ENCODE assay signal across 12 mouse cellular contexts in genomic region chr4:130266601-130267000, GRCm38 (mm10). TPM values are rescaled to one million over a fixed set of nuclear protein-coding genes. Genes with fewer than 3 reads are reported as not detected.
DNase-seq lines count a peak whose midpoint lies in the region; ATAC-seq and TF ChIP-seq lines count a peak whose summit lies in the region.
"Had no signal": no experiment of that assay in that cellular context is flagged by ENCODE, and none has a peak within 500 bp of the region (broad histone marks: within the 10 kb centered on the region; RNA-seq: fewer than 3 reads in every experiment).

No protein-coding gene starts in this region.

- no peak for TF ChIP-seq CTCF in kidney, postnatal 0 days (IDR thresholded peaks at IDR 0.05; ENCODE audit: low read depth)

- H3K4me2 ChIP-seq in kidney, postnatal 0 days (ENCODE audit: low read length), result peak overlapping the region; percentile 21; the same call in 1 of the 2 replicates
- H3K4me2 ChIP-seq in liver, embryonic 13.5 days, result peak overlapping the region; percentile 21; the same call in 1 of the 2 replicates
- peak overlapping the region; percentile 25 for H3K4me2 ChIP-seq in stomach, embryonic 14.5 days (replicated peaks; ENCODE audit: low read depth, low read length)

- no peak overlapping the region for H3K9ac ChIP-seq in kidney, postnatal 0 days (ENCODE audit: low read depth, low read length)
- H3K9ac ChIP-seq in liver, embryonic 13.5 days, result no peak overlapping the region
- H3K9ac ChIP-seq in stomach, embryonic 14.5 days (replicated peaks; ENCODE audit: low read depth, low read length), result no peak overlapping the region

- H3K4me1 ChIP-seq in kidney, postnatal 0 days (replicated peaks; ENCODE audit: insufficient read depth, low read length), result peaks cover 3% of the 10 kb centered on the region; the same call in 1 of the 2 replicates
- peaks cover 30% of the 10 kb centered on the region for H3K4me1 ChIP-seq in liver, embryonic 13.5 days (replicated peaks)
- peaks cover 10% of the 10 kb centered on the region for H3K4me1 ChIP-seq in stomach, embryonic 14.5 days (ENCODE audit: control insufficient read depth, insufficient read depth, low read length)

- ATAC-seq in kidney, postnatal 0 days (replicated peaks; ENCODE audit: low FRiP score, low read depth), result no peak
- ATAC-seq in liver, embryonic 13.5 days (ENCODE audit: low read depth), result no peak
- ATAC-seq in stomach, embryonic 14.5 days (ENCODE audit: insufficient number of reproducible peaks, insufficient read depth, low FRiP score, low read depth), result no peak
- ATAC-seq: inflammation-experienced regulatory T-cells, adult 6 months had no signal

- no peak overlapping the region for H3K4me3 ChIP-seq in kidney, postnatal 0 days (replicated peaks; ENCODE audit: low read depth, low read length)
- no peak overlapping the region for H3K4me3 ChIP-seq in liver, embryonic 13.5 days (replicated peaks)
- H3K4me3 ChIP-seq in stomach, embryonic 14.5 days (ENCODE audit: low read depth, low read length), result no peak overlapping the region
- H3K4me3 ChIP-seq: heart, adult 2 months had no signal

- H3K9me3 ChIP-seq in kidney, postnatal 0 days (replicated peaks; ENCODE audit: low read length), result no peaks in the 10 kb centered on the region
- H3K9me3 ChIP-seq in liver, embryonic 13.5 days (replicated peaks), result no peaks in the 10 kb centered on the region
- no peaks in the 10 kb centered on the region for H3K9me3 ChIP-seq in stomach, embryonic 14.5 days (ENCODE audit: control insufficient read depth, low read depth, low read length)

- H3K36me3 ChIP-seq in kidney, postnatal 0 days (ENCODE audit: insufficient read depth, low read length), result no peaks in the 10 kb centered on the region
- no peaks in the 10 kb centered on the region for H3K36me3 ChIP-seq in liver, embryonic 13.5 days
- H3K36me3 ChIP-seq in stomach, embryonic 14.5 days (ENCODE audit: control insufficient read depth, insufficient read depth, low read length), result no peaks in the 10 kb centered on the region

- intact Hi-C loops in heart, postnatal 25 days (cut with DNase I), result no loop called here

- H3K27ac ChIP-seq in kidney, postnatal 0 days, result peak overlapping the region; percentile 36; the same call in 1 of the 2 replicates
- H3K27ac ChIP-seq in liver, embryonic 13.5 days, result no peak overlapping the region
- H3K27ac ChIP-seq in stomach, embryonic 14.5 days (ENCODE audit: low read length), result no peak overlapping the region
- H3K27ac ChIP-seq: heart, adult 2 months had no signal

- no peak for DNase-seq in kidney, postnatal 0 days (ENCODE audit: low spot score)
- DNase-seq in kidney, adult 11 months, result no peak
- peak; percentile 26 for DNase-seq in embryo, embryonic 11 days
- no peak for DNase-seq in liver, embryonic 13.5 days
- no peak for DNase-seq in adrenal gland, postnatal 10 days
- DNase-seq in right cerebral cortex, postnatal 4 days, result no peak
- DNase-seq in heart, postnatal 25 days (ENCODE audit: low spot score), result no peak
- DNase-seq: adrenal gland, postnatal 36 days; heart, adult 2 months had no signal

- H3K27me3 ChIP-seq in kidney, postnatal 0 days (ENCODE audit: insufficient read depth, low read length), result no peaks in the 10 kb centered on the region
- peaks cover 48% of the 10 kb centered on the region for H3K27me3 ChIP-seq in liver, embryonic 13.5 days
- no peaks in the 10 kb centered on the region for H3K27me3 ChIP-seq in stomach, embryonic 14.5 days (ENCODE audit: control insufficient read depth, insufficient read depth, low read length)

- WGBS in kidney, postnatal 0 days, result 50% methylated on average over 9 of the region's 9 CpGs
- WGBS in liver, embryonic 13.5 days (ENCODE audit: insufficient replicate concordance), result 65% methylated on average over 9 of the region's 9 CpGs
- WGBS in stomach, embryonic 14.5 days, result 40% methylated on average over 9 of the region's 9 CpGs

RNA-seq across cellular contexts. Expression of gene Serinc2, which starts 12.4 kb away (rescaled TPM):
- polyA plus RNA-seq in kidney, postnatal 0 days (2015; fragmentation: Nextera tagmentation; extraction: Ambion mirVana), result 52.6 and 58.0 TPM in 2 replicates
- 0.99 and 1.6 TPM in 2 replicates for polyA plus RNA-seq in liver, embryonic 13.5 days (2015; fragmentation: Nextera tagmentation; extraction: Ambion mirVana)
- 39.9 and 40.7 TPM in 2 replicates for polyA plus RNA-seq in stomach, embryonic 14.5 days (2014; fragmentation: Nextera tagmentation; extraction: Ambion mirVana)
- total RNA-seq in adrenal gland, postnatal 10 days (2021), result 1 to 10 TPM; 2.9 to 5.1 TPM
- total RNA-seq in heart, postnatal 25 days (2021), result 1 to 10 TPM; 2.2 to 3.0 TPM

RNA-seq across cellular contexts. Expression of gene Fabp3, which starts 41.8 kb away (rescaled TPM):
- 542 and 545 TPM in 2 replicates for polyA plus RNA-seq in kidney, postnatal 0 days (2015; fragmentation: Nextera tagmentation; extraction: Ambion mirVana)
- polyA plus RNA-seq in liver, embryonic 13.5 days (2015; fragmentation: Nextera tagmentation; extraction: Ambion mirVana), result 1.5 and 2.8 TPM in 2 replicates
- 5.1 and 5.6 TPM in 2 replicates for polyA plus RNA-seq in stomach, embryonic 14.5 days (2014; fragmentation: Nextera tagmentation; extraction: Ambion mirVana)
- 100 to 1,000 TPM; 110 to 422 TPM for total RNA-seq in adrenal gland, postnatal 10 days (2021)
- total RNA-seq in heart, postnatal 25 days (2021), result 1,000 to 10,000 TPM; 5,192 to 5,215 TPM

RNA-seq across cellular contexts. Expression of gene Gm10570, which starts 41.9 kb away (rescaled TPM):
- 0.69 and 1.2 TPM in 2 replicates for polyA plus RNA-seq in kidney, postnatal 0 days (2015; fragmentation: Nextera tagmentation; extraction: Ambion mirVana)
- not detected in 2 replicates for polyA plus RNA-seq in liver, embryonic 13.5 days (2015; fragmentation: Nextera tagmentation; extraction: Ambion mirVana)
- not detected in 2 replicates for polyA plus RNA-seq in stomach, embryonic 14.5 days (2014; fragmentation: Nextera tagmentation; extraction: Ambion mirVana)
- 1 to 10 TPM in 1 of 2 experiments, not detected in 1; 1.3 TPM for total RNA-seq in adrenal gland, postnatal 10 days (2021)
- total RNA-seq in heart, postnatal 25 days (2021), result under 1 TPM in 1 of 2 experiments, not detected in 1; 0.75 TPM
- total RNA-seq: adrenal gland, postnatal 36 days; heart, adult 2 months had no signal
- polyA plus RNA-seq: inflammation-experienced regulatory T-cells, adult 6 months had no signal

RNA-seq across cellular contexts. Expression of gene Gm853, which starts 44.4 kb away (rescaled TPM):
- 14.3 and 15.9 TPM in 2 replicates for polyA plus RNA-seq in kidney, postnatal 0 days (2015; fragmentation: Nextera tagmentation; extraction: Ambion mirVana)
- polyA plus RNA-seq in liver, embryonic 13.5 days (2015; fragmentation: Nextera tagmentation; extraction: Ambion mirVana), result not detected in 2 replicates
- not detected in 2 replicates for polyA plus RNA-seq in stomach, embryonic 14.5 days (2014; fragmentation: Nextera tagmentation; extraction: Ambion mirVana)
- total RNA-seq in adrenal gland, postnatal 10 days (2021), result not detected
- not detected for total RNA-seq in heart, postnatal 25 days (2021)
- total RNA-seq: adrenal gland, postnatal 36 days; heart, adult 2 months had no signal
- polyA plus RNA-seq: heart, adult 2 months; inflammation-experienced regulatory T-cells, adult 6 months; neural tube, embryonic 14.5 days had no signal

Comparison
In these comparisons a context has a peak if more than half of its experiments do, and no peak if none do; other contexts are left out.
1. RNA of gene Serinc2, which starts 12.4 kb away (polyA plus RNA-seq): 52.6 to 58.0 TPM in kidney, postnatal 0 days and 39.9 to 40.7 TPM in stomach, embryonic 14.5 days; 0.99 to 1.6 TPM in liver, embryonic 13.5 days; every median in the first group is over 10 times any median in the second.
2. RNA of gene Fabp3, which starts 41.8 kb away (polyA plus RNA-seq): 542 to 545 TPM in kidney, postnatal 0 days; 5.1 to 5.6 TPM in stomach, embryonic 14.5 days and 1.5 to 2.8 TPM in liver, embryonic 13.5 days; every median in the first group is over 10 times any median in the second.
3. Peak in every context shown above with its lines, with median percentiles within 50 percentile points of each other: H3K4me2 ChIP-seq.